Mouse (Mus musculus): ENCODE measurements around the gene Nedd9.

The Nedd9 gene

DNA sequence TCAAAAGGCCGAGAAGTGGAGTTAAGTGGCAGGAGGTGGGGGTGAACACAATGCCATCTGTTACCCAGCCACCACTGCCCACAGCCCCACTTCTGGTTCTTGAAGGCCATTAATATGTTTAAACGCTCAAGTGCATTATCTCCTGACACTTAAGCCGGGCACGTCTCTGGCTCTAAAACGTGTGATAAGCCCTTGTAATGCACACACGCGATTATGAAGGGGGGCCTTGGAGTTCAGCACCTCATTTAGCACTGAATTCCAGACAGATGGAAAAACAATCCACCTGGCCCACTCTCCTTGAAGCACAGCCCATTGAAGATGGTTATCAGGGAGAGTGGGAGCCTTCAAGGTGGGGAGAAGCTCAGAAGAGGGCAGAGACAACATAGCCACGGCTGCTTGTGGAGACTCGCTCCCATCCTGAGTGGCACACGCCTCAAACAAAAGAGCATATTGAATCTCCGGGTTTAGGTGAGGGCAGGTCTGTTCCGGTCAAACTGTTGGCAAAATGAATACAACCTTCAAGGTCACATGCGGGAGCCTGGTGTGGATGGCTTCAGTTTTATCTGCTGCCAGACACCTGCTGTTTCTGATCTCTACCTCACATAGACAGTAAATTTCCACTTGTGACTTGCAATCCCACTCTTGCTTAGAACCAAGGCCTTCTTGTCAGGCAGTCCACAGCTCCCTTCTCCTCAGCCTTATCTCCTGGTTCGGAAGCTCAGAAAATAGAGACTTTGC, 30.7 kb downstream of the Nedd9 start:
- peak; percentile 13 for DNase-seq (ENCODE audit: low read depth, low spot score)

DNA sequence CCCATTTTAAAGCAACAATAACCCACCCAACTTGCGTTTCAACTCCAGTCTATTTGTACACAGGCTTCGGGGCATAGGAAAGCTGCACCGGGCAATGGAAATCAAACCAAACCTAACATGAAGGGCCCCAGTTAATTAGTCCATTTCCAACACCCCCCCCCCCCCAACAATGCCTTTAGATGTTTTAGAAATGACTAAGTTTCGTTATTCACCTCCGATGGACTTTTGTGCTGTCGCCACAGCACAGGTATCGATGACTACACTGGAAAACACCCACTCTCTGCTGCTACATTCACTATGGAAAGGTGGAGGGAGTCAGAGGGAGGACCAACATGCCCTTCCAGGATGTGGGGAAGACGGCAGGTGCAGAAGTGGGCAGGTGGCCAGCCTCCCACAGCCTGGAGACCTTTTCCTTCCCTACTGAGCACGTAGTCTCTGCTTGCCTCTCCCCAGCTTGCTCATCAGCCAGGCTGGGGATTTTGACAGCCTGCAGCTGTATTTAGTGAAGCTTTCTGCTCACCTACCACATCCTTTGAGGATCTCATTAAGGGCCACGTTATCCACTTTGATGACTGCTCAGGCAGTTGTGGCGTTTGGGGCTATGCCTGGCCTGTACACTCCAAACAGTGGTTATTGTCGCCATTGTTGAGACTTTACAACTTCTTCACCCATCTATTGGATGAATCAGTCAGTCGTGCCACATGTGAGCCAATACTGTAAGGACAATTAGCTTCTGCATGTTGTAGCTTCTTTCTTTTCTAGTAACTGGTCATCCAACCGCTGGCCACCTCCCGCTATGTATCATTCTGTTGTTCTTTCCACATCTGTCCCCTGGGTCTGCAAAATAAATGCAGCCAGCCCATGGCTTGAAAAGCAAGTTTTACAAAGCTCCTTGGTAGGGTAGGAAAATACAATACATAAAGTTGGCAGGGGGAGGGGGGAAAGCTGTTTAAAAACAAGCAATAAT, 33.7 kb downstream of the Nedd9 start:
- DNase-seq (ENCODE audit: low read depth, low spot score) = no peak

DNA sequence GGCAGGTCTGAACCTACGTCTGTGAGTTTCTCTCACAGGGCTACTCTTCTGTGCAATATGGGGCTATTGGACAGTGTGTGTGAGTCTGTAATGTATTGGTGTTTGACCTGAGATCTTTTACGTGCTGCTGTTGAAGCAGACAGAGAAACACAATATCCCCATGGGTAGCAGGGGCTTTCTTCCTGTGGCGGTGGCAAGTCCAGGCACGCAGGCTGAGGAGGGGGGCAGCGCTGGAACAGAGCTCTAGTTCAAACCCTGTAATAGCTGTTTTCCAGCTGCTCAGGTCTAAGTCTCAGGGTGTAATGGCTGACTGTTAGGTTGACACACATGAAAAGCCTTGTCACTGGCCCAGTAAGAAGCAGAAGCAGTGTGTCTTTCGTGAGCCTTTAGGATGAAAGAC, 36.3 kb downstream of the Nedd9 start:
- no peak for DNase-seq (ENCODE audit: low read depth, low spot score)

DNA sequence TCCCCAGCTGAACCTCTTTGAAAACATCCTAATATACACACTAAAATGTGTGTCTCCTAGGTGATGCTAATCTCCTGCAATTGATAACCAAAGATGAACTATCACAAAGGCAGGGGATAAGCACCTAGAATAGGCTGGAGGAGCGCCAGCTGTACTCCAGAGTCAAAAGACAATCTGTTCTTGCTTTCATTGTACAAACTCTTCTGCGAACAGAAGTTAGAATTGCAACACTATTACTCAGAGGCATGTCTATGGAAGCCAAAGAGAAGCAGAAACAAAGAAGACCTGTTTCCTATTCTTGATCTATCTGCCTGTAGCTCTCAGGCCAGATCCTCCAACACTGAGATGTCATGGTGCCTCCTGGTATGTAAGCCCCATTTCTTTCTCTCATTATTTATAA, 38.0 kb downstream of the Nedd9 start:
- no peak for DNase-seq (ENCODE audit: low read depth, low spot score)

DNA sequence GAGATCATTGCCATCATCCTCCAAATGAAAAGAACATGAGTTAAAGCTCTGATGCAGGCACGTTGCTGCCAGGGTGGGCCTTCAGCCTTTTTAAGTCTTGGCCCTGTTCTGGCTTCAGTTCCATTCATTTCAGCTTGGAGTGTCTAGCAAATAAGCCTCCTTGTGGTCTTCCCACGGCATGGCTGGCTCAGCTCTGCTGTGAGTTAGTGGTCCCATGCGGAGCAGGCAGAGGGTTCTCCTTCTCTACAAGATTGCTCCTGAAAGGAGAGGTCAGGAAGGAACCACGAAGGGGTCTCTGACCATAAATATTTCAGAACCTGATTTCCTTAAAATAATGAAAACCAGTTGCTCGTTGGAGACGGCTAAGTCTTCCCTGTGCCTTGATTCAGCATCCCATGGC, 40.0 kb downstream of the Nedd9 start:
- no peak for DNase-seq (ENCODE audit: low read depth, low spot score)

DNA sequence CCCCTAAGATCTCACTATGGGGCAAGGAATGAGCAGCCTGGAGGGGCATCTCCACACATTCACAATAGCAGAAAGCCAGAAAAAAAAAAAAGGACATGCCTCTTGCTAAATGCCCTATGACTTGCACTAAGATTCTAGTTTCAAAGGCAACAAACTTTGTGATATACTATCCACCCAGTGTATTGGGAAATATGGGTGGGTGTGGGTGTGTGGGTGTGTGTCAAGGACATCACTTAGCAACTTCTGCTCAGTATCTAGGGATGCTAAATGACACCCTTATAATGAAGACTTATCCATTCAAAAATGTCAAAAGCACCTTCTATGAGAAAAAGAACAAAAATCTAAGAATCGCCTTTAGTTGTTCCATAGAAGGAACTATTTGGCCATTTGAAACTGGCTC, 40.6 kb downstream of the Nedd9 start:
- DNase-seq (ENCODE audit: low read depth, low spot score) = no peak

DNA sequence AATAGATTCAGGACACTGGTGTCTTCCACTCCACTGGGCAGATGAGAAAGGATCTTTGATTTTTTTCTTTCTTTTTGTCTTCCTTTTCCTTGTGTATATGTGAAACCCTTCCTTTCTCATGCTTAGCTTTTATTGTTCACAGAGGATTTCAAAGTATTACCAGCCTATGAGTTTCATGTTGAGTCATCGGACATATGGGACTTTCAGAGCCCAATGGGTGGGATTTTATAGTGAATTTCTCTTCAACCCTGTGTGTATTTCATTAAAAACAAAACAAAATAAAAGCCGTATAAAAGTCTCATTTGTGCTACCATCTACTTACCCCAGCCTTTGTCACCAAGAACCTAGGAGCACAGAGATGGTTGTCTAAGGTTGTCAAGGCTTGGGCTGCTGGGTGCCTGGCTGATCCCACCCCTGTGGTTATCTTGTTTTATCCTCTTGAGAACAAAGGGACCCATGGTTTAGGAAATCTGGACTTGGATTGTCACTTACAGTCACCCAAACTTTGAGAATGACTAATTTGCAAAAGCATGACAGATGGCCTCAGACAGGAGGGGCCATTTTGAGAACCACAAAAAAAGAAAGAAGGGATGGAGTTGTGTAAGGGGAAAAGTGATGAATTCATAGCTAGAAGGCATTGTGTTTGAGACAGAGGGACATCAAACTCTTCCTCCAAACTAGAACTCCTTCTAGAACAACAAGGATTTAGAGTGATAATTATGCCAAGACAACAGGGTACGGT, 41.9 kb downstream of the Nedd9 start:
- no peak for DNase-seq (ENCODE audit: low read depth, low spot score)

DNA sequence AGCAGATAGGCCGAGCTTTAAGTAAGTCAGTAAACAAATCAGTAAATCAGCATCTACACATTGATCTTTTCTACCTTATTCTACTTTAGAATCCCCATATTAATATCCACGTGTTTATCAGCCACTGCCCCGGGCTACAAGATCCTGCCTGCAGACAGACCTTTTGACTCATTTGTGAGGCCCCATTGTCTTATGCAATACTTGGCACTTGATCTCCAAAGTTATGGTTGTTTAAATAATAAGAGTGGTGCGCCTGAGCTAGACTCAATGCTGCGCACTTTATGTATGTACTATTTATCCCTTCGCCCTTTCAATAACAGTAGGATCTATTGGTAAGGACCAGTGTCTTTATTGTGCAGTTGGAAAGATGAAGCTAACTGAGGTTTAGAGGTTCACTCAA, 42.9 kb downstream of the Nedd9 start:
- DNase-seq (ENCODE audit: low read depth, low spot score) = no peak

DNA sequence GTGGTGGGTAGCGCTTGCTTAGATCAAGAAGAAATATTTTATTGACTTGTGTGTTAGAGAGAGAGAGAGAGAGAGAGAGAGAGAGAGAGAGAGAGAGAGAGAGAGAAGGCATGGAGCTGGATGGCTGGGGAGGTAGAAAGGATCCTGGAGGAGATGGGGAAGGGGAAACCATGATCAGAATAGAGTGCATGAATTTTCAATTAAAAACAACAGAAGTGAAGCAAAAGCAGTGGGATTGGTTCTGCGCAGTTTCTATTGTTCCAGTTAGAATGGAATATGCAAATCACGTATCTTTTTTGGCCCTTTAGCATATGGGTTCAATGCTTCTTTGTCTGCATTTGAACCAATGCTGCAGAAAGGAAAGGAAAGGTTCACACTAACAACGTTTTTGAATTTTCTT, 45.0 kb downstream of the Nedd9 start:
- no peak for DNase-seq (ENCODE audit: low read depth, low spot score)

DNA sequence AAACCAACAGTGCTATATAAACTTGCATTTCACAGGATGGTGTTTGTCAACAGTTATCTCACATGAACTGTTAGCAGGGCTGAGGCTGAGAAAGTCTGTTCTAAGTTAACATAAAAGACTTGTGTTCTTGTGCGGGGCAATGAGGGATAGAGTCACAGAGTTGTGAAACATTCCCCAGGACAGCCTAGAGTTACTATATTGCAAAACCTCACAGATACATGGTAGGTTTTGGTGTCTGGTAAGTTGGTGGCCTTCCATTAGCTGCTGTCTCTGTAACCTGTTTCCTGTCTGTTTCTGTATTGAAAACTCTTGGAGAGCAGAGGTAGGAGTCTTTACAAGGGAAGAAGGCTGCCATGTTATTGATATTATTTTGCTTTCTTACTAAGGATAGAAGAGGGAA, 47.0 kb downstream of the Nedd9 start:
- DNase-seq (ENCODE audit: low read depth, low spot score) = no peak

DNA sequence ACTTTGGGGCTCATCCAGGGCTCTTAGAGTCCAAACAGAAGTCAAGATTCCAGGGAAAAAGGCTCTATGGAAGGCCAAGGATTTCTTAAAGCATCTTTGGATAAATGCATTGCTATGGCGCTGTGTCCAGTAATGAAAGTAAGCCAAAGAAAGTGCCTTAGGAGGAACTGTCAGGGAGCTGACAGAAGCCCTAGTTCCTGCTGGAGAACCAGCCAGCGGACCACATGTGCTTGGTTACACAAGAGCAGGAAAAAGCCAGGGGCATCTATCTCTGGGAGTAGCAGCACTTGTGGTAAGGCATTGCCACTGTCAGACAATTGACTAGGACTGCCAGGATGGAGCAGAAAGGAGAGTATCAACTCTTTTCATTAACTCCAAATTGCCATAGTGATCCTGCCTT, 49.8 kb downstream of the Nedd9 start:
- DNase-seq (ENCODE audit: low read depth, low spot score) = no peak

DNA sequence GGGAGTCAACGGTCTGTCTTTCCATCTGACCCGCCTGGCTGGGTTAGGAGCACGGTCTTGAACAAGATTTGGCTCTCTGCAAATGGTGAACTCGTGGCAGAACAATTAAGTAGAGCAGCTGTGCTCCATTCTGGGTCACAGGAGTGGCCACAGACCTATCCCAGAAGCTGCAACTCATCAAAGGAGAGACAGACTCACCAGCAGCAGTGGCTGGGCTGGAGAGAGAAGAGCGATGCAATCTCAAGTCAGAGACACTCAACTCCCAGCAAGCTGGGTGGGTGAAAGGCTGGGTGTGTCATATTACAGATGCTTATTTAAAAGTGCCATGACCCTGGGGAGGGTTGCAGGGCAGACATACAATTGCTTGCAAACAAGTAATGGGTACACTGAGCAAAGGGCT, 50.4 kb downstream of the Nedd9 start:
- DNase-seq (ENCODE audit: low read depth, low spot score) = no peak

DNA sequence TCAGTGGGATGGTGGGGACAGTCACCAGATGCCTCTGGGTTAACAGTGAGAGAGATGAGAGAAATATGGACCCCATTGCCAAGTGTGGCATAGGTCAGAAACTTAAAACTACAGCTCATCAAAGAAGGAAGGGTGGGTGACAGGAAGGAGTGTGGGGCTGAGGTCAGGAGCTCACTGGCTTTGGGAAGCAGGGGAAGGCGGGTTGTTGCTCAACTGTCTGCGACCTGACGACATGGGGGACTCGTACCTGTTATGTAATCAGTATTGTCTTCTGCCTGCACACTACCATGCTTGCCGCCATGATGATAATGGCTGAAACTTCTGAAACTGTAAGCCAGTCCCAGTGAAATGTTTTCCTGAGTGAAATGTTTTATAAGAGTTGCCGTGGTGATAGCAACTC, 54.0 kb downstream of the Nedd9 start:
- no peak for DNase-seq (ENCODE audit: low read depth, low spot score)

DNA sequence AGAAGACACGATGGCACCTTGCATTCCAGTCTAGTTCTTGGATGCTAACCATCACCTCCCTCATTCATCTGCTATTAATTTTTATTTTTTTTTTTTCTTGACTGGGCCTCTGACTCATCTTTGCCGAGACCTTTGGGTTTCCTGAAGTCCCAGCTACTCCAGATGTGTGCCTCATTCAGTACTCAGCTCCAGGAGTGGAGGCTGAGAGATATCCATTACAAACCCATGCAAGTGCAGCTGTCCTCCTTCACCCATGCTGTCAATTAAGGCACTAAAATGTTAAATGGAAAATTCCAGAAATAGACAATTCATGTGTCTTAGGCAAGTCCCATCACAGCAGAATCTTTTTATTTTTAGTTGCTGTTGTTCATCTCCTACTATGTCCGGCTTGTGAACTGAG, 55.4 kb downstream of the Nedd9 start:
- no peak for DNase-seq (ENCODE audit: low read depth, low spot score)

DNA sequence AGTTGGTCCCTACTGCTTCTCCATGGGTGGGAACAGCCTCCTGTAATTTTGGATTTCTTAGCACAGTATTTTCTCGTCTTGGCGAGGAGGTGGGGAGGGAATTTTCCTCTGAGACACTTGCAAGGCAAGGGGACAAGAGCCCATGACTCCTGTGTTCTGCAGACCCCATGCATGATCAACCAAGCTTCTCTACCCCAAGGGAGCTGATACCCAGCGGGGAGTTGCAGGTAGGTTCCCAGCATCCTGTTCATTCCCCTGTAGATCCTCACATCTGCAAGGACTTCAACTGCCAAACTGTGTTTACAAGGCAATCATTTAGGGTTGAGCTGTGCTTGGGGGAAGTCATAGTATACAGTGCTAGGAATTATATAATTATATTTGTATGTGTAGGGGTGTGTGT, 60.1 kb downstream of the Nedd9 start:
- no peak for DNase-seq (ENCODE audit: low read depth, low spot score)

DNA sequence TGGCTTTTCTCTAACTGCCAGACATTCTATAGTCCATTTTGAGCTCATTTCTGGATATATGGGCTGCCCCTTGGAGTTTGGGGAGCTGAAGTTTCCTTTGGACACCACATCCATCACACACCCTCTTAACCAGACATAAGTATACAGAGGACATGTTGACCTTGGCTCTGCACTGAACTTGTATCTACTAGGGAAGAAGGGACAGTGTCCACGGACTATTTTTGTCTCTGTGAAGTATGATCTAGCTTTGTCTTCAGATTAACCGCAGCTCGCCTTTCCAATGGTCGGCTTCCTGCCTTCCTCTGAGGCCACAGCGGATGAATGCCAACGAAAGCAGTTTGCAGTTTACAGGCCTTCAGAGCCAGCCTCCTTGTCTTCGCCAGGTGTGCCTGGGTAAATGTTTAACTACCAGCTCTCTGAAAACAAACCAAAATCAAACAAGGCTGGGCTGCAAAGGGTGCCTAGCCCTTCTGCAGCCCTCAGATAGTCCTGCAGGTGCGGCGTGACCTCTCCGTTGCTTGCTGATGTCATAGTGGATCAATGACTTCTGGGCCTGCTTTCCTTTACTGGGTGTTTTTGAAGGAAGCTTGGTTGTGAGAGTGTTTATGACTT, 63.6 kb downstream of the Nedd9 start:
- no peak for DNase-seq (ENCODE audit: low read depth, low spot score)

DNA sequence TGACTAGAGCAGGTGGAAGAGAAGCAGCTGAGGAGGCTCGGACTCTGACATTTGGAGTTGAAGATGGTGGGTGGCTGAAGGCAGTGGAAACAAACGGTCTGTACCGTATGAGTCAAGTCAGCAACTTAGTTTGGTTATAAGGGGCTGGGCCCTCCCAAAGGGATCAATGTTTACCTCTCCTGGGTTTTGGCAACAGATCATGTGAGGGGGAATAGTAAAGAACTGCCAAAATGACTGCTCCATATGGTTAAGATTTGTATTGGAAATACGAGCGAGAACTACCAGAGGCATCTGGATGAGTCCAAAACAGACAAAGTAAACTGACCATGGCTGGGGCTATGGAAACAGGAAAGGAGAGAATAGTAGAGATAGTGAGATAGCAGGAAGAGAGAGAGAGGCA, 64.6 kb downstream of the Nedd9 start:
- no peak for DNase-seq (ENCODE audit: low read depth, low spot score)

DNA sequence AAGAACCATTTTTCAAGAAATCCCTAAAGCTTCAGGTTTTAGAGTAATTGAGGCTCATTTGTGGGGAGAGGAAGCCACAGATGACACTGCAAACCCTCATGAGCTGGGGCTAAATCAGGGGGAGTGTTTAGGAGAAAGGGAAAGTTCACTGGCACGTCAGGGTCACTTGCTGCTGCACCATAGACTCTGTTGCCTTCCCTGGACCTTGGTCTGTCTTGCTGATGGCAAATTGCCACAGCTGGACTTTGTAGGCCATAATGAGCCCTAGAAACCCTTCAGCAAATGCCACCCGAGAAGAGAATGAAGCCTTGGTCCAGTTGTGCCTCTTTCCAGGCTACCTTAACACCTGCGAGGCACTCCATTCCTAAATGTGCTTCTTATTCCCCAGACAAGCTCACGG, 66.8 kb downstream of the Nedd9 start:
- no peak for DNase-seq (ENCODE audit: low read depth, low spot score)

DNA sequence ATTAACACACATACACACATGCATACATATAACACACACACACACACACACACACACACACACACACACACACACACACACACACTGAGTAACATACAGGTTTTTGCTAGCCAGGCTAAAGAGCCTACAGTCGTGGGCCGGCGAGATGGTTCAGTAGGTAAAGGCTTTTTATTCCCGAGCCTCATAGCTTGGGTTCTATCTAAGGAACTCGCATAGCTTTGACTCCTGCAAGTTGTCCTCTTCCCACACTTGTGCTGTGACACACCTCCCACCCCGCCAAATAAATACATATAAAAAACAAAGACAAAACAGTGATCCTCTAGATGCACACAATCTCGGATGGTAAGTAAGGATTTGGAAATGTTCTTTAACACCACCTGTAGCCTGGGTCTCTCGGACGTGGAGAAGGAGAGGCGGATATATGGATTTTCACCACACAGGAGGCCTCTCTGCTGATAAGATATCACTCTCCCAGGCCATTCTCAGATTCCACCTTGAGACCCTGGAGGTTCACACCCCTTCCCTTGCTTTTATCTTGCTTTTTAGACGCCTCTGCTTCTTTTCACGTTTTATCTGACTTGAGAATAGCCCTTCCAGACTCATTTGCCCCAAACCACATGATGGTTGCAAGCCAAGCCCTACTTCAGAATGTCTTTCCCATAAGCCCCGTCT, 68.8 kb downstream of the Nedd9 start:
- DNase-seq (ENCODE audit: low read depth, low spot score) = no peak

DNA sequence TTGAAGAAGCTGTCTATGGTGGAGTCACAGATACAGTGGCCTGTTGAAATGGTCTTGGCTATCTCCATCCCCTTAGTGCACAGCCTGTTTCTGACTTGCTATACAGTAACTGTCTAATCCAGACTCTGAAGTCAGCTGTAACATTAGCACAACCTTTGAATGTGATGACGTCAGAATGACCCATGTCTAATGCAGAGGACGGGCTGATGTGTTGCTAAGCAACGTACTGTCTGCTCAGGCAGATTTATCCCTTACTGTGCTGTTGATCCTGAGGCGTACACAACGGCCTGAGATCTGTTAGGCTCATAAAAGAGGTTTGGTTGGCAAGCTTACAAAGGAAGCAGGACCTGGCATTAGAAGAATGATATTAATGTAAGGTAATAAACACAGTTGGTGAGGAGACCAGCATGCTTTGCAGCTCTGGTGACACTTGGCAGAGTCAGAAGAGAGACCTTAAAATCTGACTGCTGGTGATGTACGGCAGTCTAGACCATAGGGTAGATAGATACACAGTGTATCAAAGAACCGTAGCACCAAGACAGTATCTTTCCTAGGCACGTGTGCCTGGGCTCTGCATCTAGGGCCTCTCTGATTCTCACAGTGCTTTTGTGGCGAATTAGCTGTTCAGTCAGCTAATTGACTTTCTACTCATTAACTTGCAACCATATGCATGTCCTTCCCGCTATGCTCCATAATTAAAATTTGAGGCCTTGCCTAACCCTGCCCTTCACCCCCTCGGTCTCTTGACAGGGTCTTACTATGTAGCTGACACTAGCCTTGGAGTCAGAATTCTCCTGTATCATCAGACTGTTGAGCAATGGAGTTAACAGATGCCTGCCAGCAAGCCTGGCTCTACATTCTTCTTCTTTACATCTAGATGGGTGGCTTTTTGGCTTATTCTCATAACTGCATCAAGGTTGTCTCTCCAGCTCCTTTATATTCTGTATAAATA, 70.8 kb downstream of the Nedd9 start:
- DNase-seq (ENCODE audit: low read depth, low spot score) = no peak

Data from ES-CJ7 (cell line).